Mouse (Mus musculus) left cerebral cortex, postnatal 4 days (tissue): ENCODE measurements around the gene Ccdc180. TPM values are rescaled to one million over a fixed set of nuclear protein-coding genes. Genes with fewer than 3 reads are reported as not detected.

Experiments
- DNase-seq: peaks from one replicate; pipeline ENCODE4 v3.0.0-alpha.2; 2022
- intact Hi-C: fragments of 180-260 bp; cut with DNase I; formaldehyde crosslinking; loops from one replicate; pipeline ENCODE4 v1.15.1; 2025
- total RNA-seq, 2 experiments: library from RNA; stranded (reverse); gene quantifications; 2 replicates each; pipeline ENCODE4 v1.2.3; 2021

Gene Ccdc180
- under 1 TPM; 0.28 to 0.79 TPM for total RNA-seq

DNA sequence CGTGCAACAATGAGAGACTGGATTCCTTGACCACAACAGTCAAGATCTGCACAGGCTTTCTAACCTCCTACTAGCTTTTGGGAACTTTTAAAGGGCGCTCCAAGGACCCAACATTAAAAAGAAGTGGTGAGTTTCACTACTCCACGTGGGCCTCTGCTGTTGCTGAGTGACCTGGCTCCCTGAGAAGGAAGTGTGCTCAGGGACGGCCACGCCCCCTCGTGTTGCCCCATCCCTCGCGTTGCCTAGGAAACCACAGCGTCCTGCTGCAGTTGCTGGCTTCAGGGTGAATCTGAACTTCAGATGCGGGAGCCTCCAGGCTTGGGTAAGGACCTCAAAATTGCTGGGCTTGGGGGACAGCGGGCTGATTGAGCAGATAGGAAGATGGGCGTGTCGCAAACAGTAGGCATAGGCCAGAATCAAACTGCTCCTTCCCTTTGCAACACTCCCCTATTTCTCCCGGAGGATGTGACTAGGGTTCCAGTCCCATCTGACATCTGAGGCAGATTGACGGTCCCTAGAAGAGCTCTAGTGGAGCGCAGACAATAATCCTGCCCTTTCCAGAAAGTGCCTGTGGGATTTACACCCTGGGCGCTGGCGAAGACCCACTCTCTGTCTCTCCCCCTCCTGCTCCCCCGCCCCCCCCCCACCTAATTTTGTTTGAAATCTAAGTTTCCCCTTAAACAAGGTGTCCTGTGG is at the start of gene Ccdc180:
TSS of gene Ccdc180 (plus strand) at position 238 of the 696 bp plus-strand sequence.
- intact Hi-C loops: no loop called here

DNA sequence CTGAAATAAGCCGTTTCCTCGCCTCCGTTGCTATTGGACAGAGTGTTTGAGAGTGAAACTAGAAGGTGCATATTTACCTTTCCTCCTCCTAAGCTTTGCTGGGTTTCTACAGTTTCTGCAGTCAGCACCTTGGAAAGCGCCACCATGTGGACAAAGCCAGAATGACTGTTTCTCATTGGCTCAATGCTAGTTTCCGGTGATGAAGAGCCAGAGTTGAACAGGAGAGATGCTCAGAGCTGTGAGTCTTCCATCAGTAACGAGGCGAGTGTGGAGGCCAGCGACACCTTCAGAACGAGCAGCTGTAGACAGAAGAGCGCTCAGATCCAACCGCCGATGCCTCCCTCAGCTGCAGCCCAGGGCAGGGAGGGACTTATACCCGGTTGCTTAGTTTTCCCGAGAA is 45.7 kb upstream of the Ccdc180 start:
- peak; percentile 43 for DNase-seq
- intact Hi-C loops: no loop called here

More for the DNA sequence above, at the start of gene Ccdc180:
- peak; percentile 43 for DNase-seq

GRCm38 (mm10) chr4:45846263-45846662 is 43.8 kb upstream of the Ccdc180 start:
- intact Hi-C loops: no loop called here
- DNase-seq: no peak

- intact Hi-C loops: loop anchor here (2.0 kb wide), 1 partner anchor 15 kb away; no protein-coding TSS in a partner anchor
- no peak for DNase-seq
Observed at GRCm38 (mm10) chr4:45848109-45848824, 41.8 kb upstream of the Ccdc180 start, which contains the start of gene Stra6l. Stra6l (plus strand) TSS chr4:45848664.

- intact Hi-C loops: loop anchor here (2.0 kb wide), 1 partner anchor 16 kb away; no protein-coding TSS in a partner anchor
- DNase-seq: no peak
Observed at GRCm38 (mm10) chr4:45848825-45849156, 41.3 kb upstream of the Ccdc180 start.

- intact Hi-C loops: loop anchor here (2.0 kb wide), 1 partner anchor 17 kb away; no protein-coding TSS in a partner anchor
Observed at GRCm38 (mm10) chr4:45849419-45849818, 40.7 kb upstream of the Ccdc180 start.

GRCm38 (mm10) chr4:45851640-45852051 is 38.5 kb upstream of the Ccdc180 start:
- intact Hi-C loops: loop anchor here (10.0 kb wide), 1 partner anchor 437 kb away; no protein-coding TSS in a partner anchor
- peak; percentile 21 for DNase-seq

More at GRCm38 (mm10) chr4:45849419-45849818, 40.7 kb upstream of the Ccdc180 start:
- DNase-seq: no peak

- intact Hi-C loops: loop anchor here (10.0 kb wide), 1 partner anchor 439 kb away; no protein-coding TSS in a partner anchor
- DNase-seq: no peak
Observed at GRCm38 (mm10) chr4:45853496-45854246, 36.4 kb upstream of the Ccdc180 start.

DNA sequence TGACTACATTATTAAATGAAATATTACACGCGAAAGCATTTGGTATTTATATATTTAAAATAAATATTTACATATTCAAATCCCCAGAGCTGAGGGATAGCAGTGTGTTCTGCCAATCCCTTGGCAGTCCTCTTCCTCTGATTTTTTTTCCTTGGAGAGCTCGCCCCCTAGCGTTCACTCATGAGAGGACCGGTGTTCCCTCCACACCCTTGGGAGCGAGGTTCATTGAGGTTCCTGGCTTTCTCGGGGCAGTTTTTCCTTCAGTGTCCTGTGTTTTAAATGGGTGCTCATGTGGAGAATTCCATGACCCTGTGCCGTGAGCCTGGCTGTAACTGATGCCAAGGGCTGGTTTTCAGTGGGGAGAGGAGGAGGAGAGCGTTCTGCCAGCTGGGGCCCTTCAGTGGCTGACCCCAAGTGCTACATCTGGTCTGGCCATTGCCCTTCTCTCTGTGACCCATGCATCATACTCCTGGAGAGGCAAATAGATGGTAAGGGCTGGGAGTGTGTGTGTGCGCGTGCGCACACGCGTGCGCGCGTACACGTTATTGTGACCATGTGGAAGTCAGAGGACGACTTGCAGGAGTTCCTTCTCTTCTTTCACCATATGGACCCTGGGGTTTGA is 34.2 kb upstream of the Ccdc180 start:
- intact Hi-C loops: loop anchor here (10.0 kb wide), 1 partner anchor 441 kb away; no protein-coding TSS in a partner anchor
- peak; percentile 81 for DNase-seq

DNA sequence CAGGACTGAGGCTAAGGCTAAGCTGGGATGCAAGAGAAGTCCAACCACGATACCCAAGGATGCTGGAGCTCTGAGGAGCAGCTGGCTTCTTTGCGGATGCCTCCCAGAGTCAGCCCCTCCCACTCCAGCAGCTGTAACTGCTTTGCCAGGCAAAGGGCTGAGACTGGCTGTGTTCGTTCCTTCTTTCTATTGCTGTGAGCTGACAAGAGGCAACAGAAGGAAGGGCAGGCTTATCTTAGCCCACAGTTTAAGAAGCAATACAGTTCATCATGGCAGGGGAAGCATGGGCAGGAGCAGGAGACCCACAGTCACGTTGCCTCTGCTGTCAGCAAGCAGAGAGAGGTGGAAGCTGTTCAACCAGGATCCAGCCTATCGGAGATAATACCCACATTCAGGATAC is 28.9 kb upstream of the Ccdc180 start:
- DNase-seq: no peak
- intact Hi-C loops: no loop called here

- intact Hi-C loops: no loop called here
Observed at GRCm38 (mm10) chr4:45867416-45867815, 22.7 kb upstream of the Ccdc180 start.

GRCm38 (mm10) chr4:45869021-45869815 is 20.9 kb upstream of the Ccdc180 start:
- intact Hi-C loops: no loop called here
- no peak for DNase-seq

More at GRCm38 (mm10) chr4:45867416-45867815, 22.7 kb upstream of the Ccdc180 start:
- no peak for DNase-seq

DNA sequence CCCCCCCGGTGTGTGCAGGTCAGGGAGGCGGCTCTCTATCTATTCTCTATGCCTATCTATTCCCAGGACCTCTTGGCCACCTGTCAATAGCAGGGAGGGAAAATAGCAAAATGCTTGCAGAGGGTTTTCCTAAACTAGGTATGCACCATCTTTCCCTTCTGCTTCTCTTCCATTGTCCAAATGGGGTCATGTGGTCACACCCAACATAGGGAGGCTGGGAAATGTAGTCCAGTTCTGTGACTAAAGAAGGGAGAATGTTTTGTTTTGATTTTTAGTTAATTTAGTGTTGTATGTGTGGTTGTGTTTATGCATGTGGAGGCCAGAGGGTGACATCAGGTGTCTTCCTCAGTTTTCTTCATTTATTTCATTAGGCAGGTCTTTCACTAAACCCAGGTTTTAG is 18.0 kb upstream of the Ccdc180 start:
- intact Hi-C loops: no loop called here
- DNase-seq: no peak

- intact Hi-C loops: no loop called here
- peak; percentile 52 for DNase-seq
Observed at GRCm38 (mm10) chr4:45878929-45879328, 11.2 kb upstream of the Ccdc180 start.

DNA sequence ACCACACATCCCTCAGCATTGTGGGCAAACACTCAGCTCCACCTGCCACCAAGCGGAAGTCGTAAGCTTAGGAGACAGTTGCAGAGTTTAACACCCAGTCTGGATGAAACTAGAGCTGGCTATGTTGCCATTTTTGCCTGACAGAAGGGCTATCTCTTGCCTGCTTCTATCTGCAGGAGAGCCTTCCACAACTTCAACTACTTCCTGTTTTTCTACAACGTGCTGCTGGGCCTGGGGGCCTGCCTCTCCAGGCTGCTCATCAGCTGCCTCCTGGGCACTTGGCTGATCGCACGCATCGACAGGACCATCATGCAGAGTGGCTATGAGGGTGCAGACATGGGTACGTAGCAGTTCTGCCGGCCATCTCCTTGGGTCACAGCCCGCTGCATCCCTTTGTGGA is 7.6 kb upstream of the Ccdc180 start:
- intact Hi-C loops: no loop called here

DNA sequence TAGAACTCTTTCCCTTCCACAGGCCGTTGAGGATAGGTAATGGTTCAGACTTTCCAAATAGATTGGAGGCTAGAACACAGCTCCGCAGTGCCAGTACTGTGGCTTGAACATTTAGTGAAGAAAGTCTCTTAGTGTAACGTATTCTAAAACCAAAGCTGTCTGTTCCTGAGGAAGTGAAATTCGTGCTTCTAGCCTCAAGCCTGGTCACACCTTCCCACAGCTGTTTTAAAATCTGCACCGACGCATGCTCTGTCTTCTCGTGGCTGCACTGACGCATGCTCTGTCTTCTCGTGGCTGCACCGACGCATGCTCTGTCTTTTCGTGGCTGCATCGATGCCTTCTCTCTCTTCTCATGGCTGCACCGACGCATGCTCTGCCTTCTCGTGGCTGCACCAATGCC is 6.9 kb upstream of the Ccdc180 start:
- no peak for DNase-seq
- intact Hi-C loops: no loop called here

More for the DNA sequence above, 7.6 kb upstream of the Ccdc180 start:
- no peak for DNase-seq

- intact Hi-C loops: no loop called here
- no peak for DNase-seq
Observed at GRCm38 (mm10) chr4:45889487-45889886, 616 bp upstream of the Ccdc180 start.

DNA sequence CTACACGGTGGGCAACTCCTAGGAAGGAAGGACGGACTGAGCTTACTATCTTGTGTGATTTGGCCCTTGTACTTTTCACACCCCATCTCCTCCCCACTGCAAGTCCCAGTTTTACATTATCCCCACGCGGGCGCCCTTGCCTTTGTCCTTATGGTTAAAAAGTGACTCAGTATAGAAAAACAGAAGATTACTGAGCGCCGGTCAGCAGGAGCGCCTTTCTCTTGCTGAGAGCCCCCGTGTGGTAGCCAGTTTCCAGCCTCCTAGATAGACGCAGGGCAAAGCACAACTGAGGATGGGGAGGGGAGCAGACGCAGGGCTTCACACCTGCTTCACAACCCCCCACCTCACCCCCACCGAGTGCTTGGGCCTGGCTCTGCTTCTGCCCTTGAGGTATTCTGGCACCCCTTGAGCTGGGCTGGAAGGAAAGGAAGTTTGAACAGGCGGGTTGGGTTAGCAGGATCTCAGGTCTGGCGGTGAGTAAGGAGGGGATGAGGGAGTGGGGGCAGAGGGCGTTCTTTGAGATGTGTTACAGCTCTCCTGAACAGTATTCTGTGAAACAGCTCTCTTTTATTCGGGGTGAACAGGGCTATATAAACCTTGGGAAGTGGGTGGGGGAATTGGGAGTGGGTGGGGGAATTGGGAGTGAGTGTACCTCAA is 6.5 kb downstream of the Ccdc180 start:
- peak; percentile 5 for DNase-seq
- intact Hi-C loops: no loop called here

DNA sequence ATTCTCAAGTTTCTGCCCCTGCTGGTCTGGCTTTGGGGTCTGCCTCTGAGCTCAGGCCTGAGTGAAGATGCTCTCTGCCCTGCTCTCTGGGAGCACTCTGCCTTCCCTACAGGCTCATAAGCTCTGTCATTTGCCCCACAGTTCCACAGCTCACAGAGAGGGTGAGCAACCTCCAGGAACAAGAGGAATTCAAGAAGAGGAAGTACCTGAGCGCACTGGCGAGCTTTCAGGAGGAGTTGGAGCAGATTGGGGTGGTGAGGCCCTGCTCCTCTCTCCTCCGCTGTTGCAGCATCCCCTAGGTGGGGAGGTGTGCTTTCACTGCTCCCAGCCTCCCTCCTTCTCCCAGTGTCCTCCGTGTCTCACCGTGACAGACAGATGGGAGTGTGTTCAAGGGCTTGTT is 8.3 kb downstream of the Ccdc180 start:
- intact Hi-C loops: no loop called here

More for the DNA sequence above, 8.3 kb downstream of the Ccdc180 start:
- DNase-seq: no peak
